Mouse (Mus musculus): ENCODE data around the gene Sumo2. TPM values are rescaled to one million over a fixed set of nuclear protein-coding genes. Genes with fewer than 3 reads are reported as not detected.
A peak's percentile ranks its signal among the peaks of the same experiment; 100 is the strongest.
"Not testable (repeated sequence)": the region's sequence is repeated elsewhere in the genome, so short reads cannot be mapped to it uniquely, and the experiment has no call there.

Gene Sumo2
- polyA plus RNA-seq, 1 experiment from 2014 or later: 1,184 TPM

- no peak overlapping the region for H3K4me3 ChIP-seq
- no peaks in the 10 kb centered on the region for H3K9me3 ChIP-seq
- H3K9ac ChIP-seq: no peak overlapping the region
- no peak for ATAC-seq (ENCODE audit: low FRiP score, low read depth)
- 0 out of 2 replicates have a peak, but pooled peaks cover 3% of the 10 kb centered on the region for H3K27me3 ChIP-seq (replicated peaks)
- peaks cover 9% of the 10 kb centered on the region; the same call in 1 of the 2 replicates for H3K4me1 ChIP-seq
- WGBS: 64% methylated on average over 2 of the region's 2 CpGs
- H3K4me2 ChIP-seq (replicated peaks): no peak overlapping the region
- H3K36me3 ChIP-seq: peaks cover 6% of the 10 kb centered on the region
- H3K27ac ChIP-seq: no peak overlapping the region
These were observed 2.0 kb upstream of the Sumo2 start for GRCm38 (mm10) chr11:115538045-115538444.

- WGBS: 84% methylated on average over 10 of the region's 10 CpGs
- Histone ChIP-seq H3K27me3 (replicated peaks) (no peaks in the 10 kb centered on the region), H3K4me3 (peak overlapping the region; percentile 96; the same call in 1 of the 2 replicates), H3K27ac (peak overlapping the region; percentile 65), H3K36me3 (peaks cover 17% of the 10 kb centered on the region), H3K9ac (no peak overlapping the region), H3K4me2 (replicated peaks) (peak overlapping the region; percentile 70), H3K9me3 (no peaks in the 10 kb centered on the region), H3K4me1 (peaks cover 9% of the 10 kb centered on the region; the same call in 1 of the 2 replicates)
- no peak for ATAC-seq (ENCODE audit: low FRiP score, low read depth)
These were observed 936 bp upstream of the Sumo2 start for GRCm38 (mm10) chr11:115536856-115537568.

GRCm38 (mm10) chr11:115535401-115536037 lies 557 bp downstream of the Sumo2 start:
- Histone ChIP-seq H3K36me3 (peaks cover 26% of the 10 kb centered on the region), H3K27ac (peak overlapping the region; percentile 99), H3K4me2 (replicated peaks) (peak overlapping the region; percentile 70), H3K4me1 (peaks cover 9% of the 10 kb centered on the region; the same call in 1 of the 2 replicates), H3K9ac (peak overlapping the region; percentile 92), H3K4me3 (peak overlapping the region; percentile 96), H3K27me3 (replicated peaks) (no peaks in the 10 kb centered on the region), H3K9me3 (no peaks in the 10 kb centered on the region)
- WGBS: under 1% methylated on average over 82 of the region's 84 CpGs
- ATAC-seq (ENCODE audit: low FRiP score, low read depth): peak; percentile 77

GRCm38 (mm10) chr11:115534759-115535371 lies 1.2 kb downstream of the Sumo2 start:
- Histone ChIP-seq H3K36me3 (peaks cover 32% of the 10 kb centered on the region), H3K4me2 (replicated peaks) (peak overlapping the region; percentile 70), H3K27ac (peak overlapping the region; percentile 99), H3K9me3 (no peaks in the 10 kb centered on the region), H3K4me3 (peak overlapping the region; percentile 96), H3K27me3 (replicated peaks) (no peaks in the 10 kb centered on the region), H3K9ac (peak overlapping the region; percentile 92), H3K4me1 (peaks cover 9% of the 10 kb centered on the region; the same call in 1 of the 2 replicates)
- ATAC-seq (ENCODE audit: low FRiP score, low read depth): no peak
- whole genome bisulfite sequencing: 9% methylated on average over 11 of the region's 11 CpGs

- H3K4me3 ChIP-seq; H3K4me2 ChIP-seq (replicated peaks); H3K27me3 ChIP-seq (replicated peaks); H3K9me3 ChIP-seq; H3K4me1 ChIP-seq; H3K27ac ChIP-seq; H3K9ac ChIP-seq; ATAC-seq (ENCODE audit: low FRiP score, low read depth): not testable (repeated sequence)
- H3K36me3 ChIP-seq: peaks cover 63% of the 10 kb centered on the region
- 87% methylated on average over 3 of the region's 3 CpGs for WGBS
These were observed 9.6 kb downstream of the Sumo2 start for GRCm38 (mm10) chr11:115526446-115526845.

- no peaks in the 10 kb centered on the region for H3K27me3 ChIP-seq (replicated peaks)
- no peak overlapping the region for H3K27ac ChIP-seq
- peaks cover 44% of the 10 kb centered on the region for H3K36me3 ChIP-seq
- H3K9me3 ChIP-seq: no peaks in the 10 kb centered on the region
- no peak overlapping the region for H3K4me3 ChIP-seq
- H3K4me2 ChIP-seq (replicated peaks): no peak overlapping the region
- H3K9ac ChIP-seq: no peak overlapping the region
- no peak for ATAC-seq (ENCODE audit: low FRiP score, low read depth)
- 70% methylated on average over 2 of the region's 2 CpGs for WGBS
- H3K4me1 ChIP-seq: no peaks in the 10 kb centered on the region
These were observed 13.4 kb downstream of the Sumo2 start for GRCm38 (mm10) chr11:115522703-115523102.

GRCm38 (mm10) chr11:115522238-115522637 lies 13.8 kb downstream of the Sumo2 start:
- 85% methylated on average over 2 of the region's 2 CpGs for WGBS
- ATAC-seq (ENCODE audit: low FRiP score, low read depth): no peak
- peaks cover 40% of the 10 kb centered on the region for H3K36me3 ChIP-seq

GRCm38 (mm10) chr11:115521080-115521479 lies 15.0 kb downstream of the Sumo2 start:
- H3K27ac ChIP-seq: no peak overlapping the region
- WGBS: 83% methylated on average over 4 of the region's 4 CpGs

More at GRCm38 (mm10) chr11:115522238-115522637, 13.8 kb downstream of the Sumo2 start:
- no peak overlapping the region for H3K4me2 ChIP-seq (replicated peaks)
- no peaks in the 10 kb centered on the region for H3K4me1 ChIP-seq
- H3K27me3 ChIP-seq (replicated peaks): no peaks in the 10 kb centered on the region
- H3K4me3 ChIP-seq: no peak overlapping the region
- H3K27ac ChIP-seq: no peak overlapping the region
- H3K9ac ChIP-seq: no peak overlapping the region
- H3K9me3 ChIP-seq: no peaks in the 10 kb centered on the region

GRCm38 (mm10) chr11:115520218-115520617 lies 15.9 kb downstream of the Sumo2 start:
- 79% methylated on average over 2 of the region's 2 CpGs for WGBS
- ATAC-seq (ENCODE audit: low FRiP score, low read depth): no peak
- no peaks in the 10 kb centered on the region for H3K27me3 ChIP-seq (replicated peaks)
- H3K9ac ChIP-seq: no peak overlapping the region
- H3K27ac ChIP-seq: no peak overlapping the region
- H3K36me3 ChIP-seq: peaks cover 22% of the 10 kb centered on the region
- H3K4me1 ChIP-seq: no peaks in the 10 kb centered on the region
- no peaks in the 10 kb centered on the region for H3K9me3 ChIP-seq
- no peak overlapping the region for H3K4me2 ChIP-seq (replicated peaks)
- H3K4me3 ChIP-seq: no peak overlapping the region

More at GRCm38 (mm10) chr11:115521080-115521479, 15.0 kb downstream of the Sumo2 start:
- Histone ChIP-seq H3K36me3 (peaks cover 29% of the 10 kb centered on the region), H3K4me1 (no peaks in the 10 kb centered on the region), H3K9me3 (no peaks in the 10 kb centered on the region), H3K4me3 (no peak overlapping the region), H3K9ac (no peak overlapping the region), H3K27me3 (replicated peaks) (no peaks in the 10 kb centered on the region), H3K4me2 (replicated peaks) (no peak overlapping the region)
- ATAC-seq (ENCODE audit: low FRiP score, low read depth): no peak

GRCm38 (mm10) chr11:115519581-115519980 lies 16.5 kb downstream of the Sumo2 start:
- H3K9ac ChIP-seq: no peak overlapping the region
- no peak overlapping the region for H3K4me3 ChIP-seq
- no peaks in the 10 kb centered on the region for H3K9me3 ChIP-seq
- H3K4me2 ChIP-seq (replicated peaks): no peak overlapping the region
- H3K4me1 ChIP-seq: no peaks in the 10 kb centered on the region
- H3K36me3 ChIP-seq: peaks cover 16% of the 10 kb centered on the region
- ATAC-seq (ENCODE audit: low FRiP score, low read depth): no peak
- 92% methylated on average over 3 of the region's 3 CpGs for WGBS
- no peak overlapping the region for H3K27ac ChIP-seq
- H3K27me3 ChIP-seq (replicated peaks): no peaks in the 10 kb centered on the region

GRCm38 (mm10) chr11:115518693-115519092 lies 17.4 kb downstream of the Sumo2 start:
- Histone ChIP-seq H3K27ac (no peak overlapping the region), H3K9ac (no peak overlapping the region), H3K4me3 (no peak overlapping the region), H3K4me2 (replicated peaks) (no peak overlapping the region), H3K27me3 (replicated peaks) (no peaks in the 10 kb centered on the region), H3K9me3 (no peaks in the 10 kb centered on the region), H3K36me3 (peaks cover 10% of the 10 kb centered on the region), H3K4me1 (no peaks in the 10 kb centered on the region)
- WGBS: 74% methylated on average over 9 of the region's 9 CpGs
- no peak for ATAC-seq (ENCODE audit: low FRiP score, low read depth)

- no peaks in the 10 kb centered on the region for H3K9me3 ChIP-seq
- WGBS: 85% methylated on average over 5 of the region's 5 CpGs
These were observed 19.1 kb downstream of the Sumo2 start for GRCm38 (mm10) chr11:115516942-115517341.

More at GRCm38 (mm10) chr11:115516942-115517341, 19.1 kb downstream of the Sumo2 start:
- Histone ChIP-seq H3K4me3 (no peak overlapping the region), H3K4me2 (replicated peaks) (no peak overlapping the region), H3K4me1 (peaks cover 10% of the 10 kb centered on the region), H3K27ac (no peak overlapping the region), H3K9ac (no peak overlapping the region), H3K36me3 (peaks cover under 1% of the 10 kb centered on the region; the same call in 1 of the 2 replicates), H3K27me3 (replicated peaks) (no peaks in the 10 kb centered on the region)
- no peak for ATAC-seq (ENCODE audit: low FRiP score, low read depth)
